Mouse (Mus musculus) kidney, adult 2 months (tissue): ENCODE measurements around the gene Gm10053.

ENCODE experiments used
- CTCF ChIP-seq: fragments of 200-500 bp; conservative IDR thresholded peaks from 2 replicates; pipeline ENCODE4 v1.5.1; 2011; ENCODE audit warnings: low read depth, mild to moderate bottlenecking, control low read depth, low read length, moderate library complexity, mixed read lengths; ENCODE audit not compliant: insufficient read depth, insufficient read length
- POLR2A ChIP-seq: fragments of 200-500 bp; IDR thresholded peaks from one replicate; pipeline ENCODE4 v1.6.1; 2011; ENCODE audit warnings: low read depth, low read length, control low read depth

DNA sequence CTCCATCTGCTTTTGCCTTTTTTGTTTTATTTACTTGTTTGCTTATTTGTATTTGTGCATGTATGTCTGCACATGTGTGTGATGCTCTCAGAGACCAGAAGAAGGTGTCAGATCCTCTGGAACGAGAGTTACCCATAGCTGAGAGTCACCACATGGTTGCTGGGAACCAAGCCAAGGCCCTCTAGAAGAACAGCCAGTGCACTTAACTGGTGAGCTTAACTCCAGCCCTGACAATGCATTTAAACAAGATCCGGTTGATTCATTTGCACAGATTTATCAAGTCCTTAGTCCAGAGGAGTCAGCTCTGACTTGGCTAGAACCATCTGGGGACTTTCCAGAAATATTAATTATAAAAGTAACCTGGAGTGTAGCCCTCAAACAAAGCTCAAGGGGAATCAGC, 1.6 kb upstream of the Gm10053 start:
- TF ChIP-seq CTCF, result no peak
- no peak for TF ChIP-seq POLR2A
